Mouse (Mus musculus): ENCODE measurements around the gene Morf4l1. TPM values are rescaled to one million over a fixed set of nuclear protein-coding genes. Genes with fewer than 3 reads are reported as not detected.

The Morf4l1 gene
- 100 to 1,000 TPM; 279 to 288 TPM for total RNA-seq (2021)
- long read RNA-seq, experiment 1, transcript Morf4l1-202 (12 exons, 1,824 nt) = major isoform, 193 of 269 reads
- long read RNA-seq, experiment 1, transcript Morf4l1-201 (13 exons, 1,882 nt) = minor isoform, 8 of 269 reads
- long read RNA-seq, experiment 1, partial matches to known transcripts = 54 of 269 reads
- long read RNA-seq, experiment 1, other reads (novel, unspliced or antisense) = 13 of 269 reads
- long read RNA-seq, experiment 2, transcript Morf4l1-201 (13 exons, 1,882 nt) = minor isoform, 7 of 113 reads
- long read RNA-seq, experiment 2, transcript Morf4l1-202 (12 exons, 1,824 nt) = major isoform, 72 of 113 reads
- long read RNA-seq, experiment 2, partial matches to known transcripts = 29 of 113 reads
- long read RNA-seq, experiment 2, other reads (novel, unspliced or antisense) = 3 of 113 reads

- peak; percentile 98 for DNase-seq
Observed at GRCm38 (mm10) chr9:90114567-90115307, at the start of gene Morf4l1. TSS of gene Morf4l1 (minus strand) at chr9:90114774.

DNA sequence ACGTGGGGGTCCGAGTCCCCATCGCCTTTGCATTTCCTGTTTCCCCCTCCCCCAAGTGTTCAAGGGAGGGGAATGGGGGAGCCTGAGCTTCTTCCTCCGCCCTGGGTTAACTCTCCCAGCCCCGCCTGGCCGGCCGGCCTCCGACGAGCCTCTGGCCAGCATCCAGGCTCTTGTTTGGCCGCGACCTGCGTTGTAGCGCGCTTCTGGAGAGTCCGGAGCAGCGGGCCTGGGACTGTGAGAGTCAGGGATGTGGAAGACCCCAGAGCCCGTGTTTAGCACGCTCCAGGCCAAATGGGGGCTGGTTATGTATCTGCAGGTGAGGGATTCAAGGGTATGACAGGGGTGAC is 49.1 kb upstream of the Morf4l1 start:
- DNase-seq = peak; percentile 78

- peak; percentile 57 for DNase-seq
Observed at GRCm38 (mm10) chr9:90162926-90163748, 48.6 kb upstream of the Morf4l1 start, which contains the start of gene Adamts7. TSS of gene Adamts7 (plus strand) at chr9:90163069.

GRCm38 (mm10) chr9:90162243-90162925 is 47.8 kb upstream of the Morf4l1 start:
- peak; percentile 82 for DNase-seq

DNA sequence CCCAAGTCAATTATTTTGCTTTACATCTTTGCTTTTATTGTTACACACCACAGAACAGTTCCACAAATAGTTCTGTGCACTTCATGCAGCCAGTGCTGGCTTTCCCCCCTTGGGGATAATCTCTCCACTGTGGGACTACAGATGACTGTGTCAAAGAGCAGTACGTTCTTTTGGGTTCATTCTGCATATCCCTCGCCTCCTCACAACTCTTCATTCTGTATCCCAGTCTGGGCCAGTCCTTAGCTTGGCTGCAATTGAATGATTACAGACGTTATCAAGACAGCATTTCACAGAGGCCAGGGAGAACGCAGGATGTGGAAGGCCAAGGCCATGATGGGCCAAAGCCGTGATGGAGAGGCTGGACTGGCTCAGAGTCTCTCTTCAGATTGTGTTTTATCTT is 32.3 kb upstream of the Morf4l1 start:
- DNase-seq = peak; percentile 36

DNA sequence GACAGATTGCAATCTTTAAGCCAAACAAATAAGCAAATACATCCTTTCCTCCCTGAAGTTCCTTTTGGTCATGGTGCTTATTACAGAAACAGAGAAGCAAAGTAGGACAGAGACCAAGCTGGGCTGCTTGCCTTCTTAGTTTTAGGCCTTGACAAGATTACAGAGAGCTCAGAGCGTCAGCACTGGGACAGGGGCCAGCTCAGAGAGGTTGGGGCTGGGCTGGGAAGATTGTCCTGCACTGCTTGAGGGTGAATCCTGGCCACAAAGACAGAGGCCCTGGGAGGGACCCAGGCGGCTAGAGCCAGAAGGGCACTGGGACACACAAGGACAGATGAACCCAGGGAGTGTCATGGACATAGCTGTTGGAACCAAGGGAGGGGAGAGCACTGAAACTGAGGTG is 31.2 kb upstream of the Morf4l1 start:
- peak; percentile 85 for DNase-seq

DNA sequence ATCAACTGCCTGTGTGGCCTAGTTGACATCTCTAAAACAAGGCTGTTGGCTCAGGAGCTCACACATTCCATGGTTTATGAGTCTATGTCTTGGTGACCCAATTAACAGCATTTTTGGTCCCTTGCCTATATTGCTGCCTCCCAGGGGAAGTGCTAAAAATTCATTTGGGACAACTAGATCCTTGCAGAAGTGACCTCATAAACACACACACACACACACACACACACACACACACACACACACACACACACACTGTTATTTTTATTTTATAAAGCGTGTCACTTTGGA is 22.0 kb upstream of the Morf4l1 start:
- DNase-seq = peak; percentile 18

- DNase-seq = peak; percentile 41
Observed at GRCm38 (mm10) chr9:90135963-90136677, 21.5 kb upstream of the Morf4l1 start.

DNA sequence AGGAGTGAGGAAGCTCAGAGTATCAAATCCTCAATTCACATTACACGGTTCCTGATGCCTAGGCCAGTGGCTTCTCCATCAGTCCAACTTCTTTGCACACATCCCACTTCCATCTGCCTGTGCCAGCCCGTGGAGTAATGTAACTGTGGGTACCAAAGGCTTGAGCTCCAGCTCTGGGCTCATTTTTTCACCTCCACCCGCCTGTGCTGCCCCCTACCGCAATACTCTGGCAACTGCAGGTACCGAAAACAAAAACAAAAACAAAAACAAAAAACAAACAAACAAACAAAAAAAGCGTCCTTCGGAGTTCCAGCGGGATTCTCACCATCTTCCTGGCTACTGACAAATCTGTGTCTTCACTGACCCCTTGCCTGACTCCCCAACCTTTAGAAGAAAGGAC is 20.9 kb upstream of the Morf4l1 start:
- DNase-seq = no peak

DNA sequence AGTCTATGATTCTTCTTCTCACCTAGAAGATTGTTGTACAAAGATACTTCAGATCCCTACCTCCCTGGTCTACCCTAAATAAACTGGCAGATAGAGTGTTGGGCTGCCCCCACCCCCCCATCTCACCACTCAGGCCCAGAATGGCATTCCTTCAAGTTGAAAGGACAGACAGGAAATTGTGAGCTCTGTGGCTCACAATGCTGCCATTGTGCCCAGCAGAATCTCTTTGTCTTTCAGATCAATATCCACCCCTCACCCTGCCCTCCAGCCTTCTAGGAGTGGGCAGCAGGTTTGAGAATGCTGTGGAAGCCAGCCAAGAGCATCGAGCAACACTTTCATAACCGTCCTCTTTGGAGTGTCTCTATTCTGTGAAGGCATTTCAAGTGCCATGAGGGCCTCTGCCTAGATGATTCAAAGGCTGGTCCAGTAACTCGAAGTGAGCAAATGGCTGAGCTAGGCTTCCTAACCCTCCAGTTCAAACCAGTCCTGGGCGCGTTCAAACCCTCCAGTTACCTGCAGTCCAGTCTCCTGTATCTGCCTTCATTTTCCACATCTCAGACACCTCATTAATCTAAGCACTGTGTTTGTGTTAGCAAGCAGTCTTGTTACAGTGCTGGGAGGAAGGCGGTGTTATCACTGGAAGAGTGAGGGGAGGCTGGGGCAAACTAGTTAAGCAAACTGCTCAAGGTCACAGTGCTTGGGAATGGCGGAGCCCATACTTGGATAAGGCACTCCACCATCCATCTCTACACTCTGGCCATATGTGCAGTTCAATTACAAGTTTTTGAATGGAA is 19.2 kb upstream of the Morf4l1 start:
- no peak for DNase-seq

- DNase-seq = no peak
Observed at GRCm38 (mm10) chr9:90128636-90129201, 14.1 kb upstream of the Morf4l1 start.

GRCm38 (mm10) chr9:90127146-90127545 is 12.6 kb upstream of the Morf4l1 start:
- no peak for DNase-seq

GRCm38 (mm10) chr9:90126260-90127010 is 11.9 kb upstream of the Morf4l1 start:
- DNase-seq = peak; percentile 83

DNA sequence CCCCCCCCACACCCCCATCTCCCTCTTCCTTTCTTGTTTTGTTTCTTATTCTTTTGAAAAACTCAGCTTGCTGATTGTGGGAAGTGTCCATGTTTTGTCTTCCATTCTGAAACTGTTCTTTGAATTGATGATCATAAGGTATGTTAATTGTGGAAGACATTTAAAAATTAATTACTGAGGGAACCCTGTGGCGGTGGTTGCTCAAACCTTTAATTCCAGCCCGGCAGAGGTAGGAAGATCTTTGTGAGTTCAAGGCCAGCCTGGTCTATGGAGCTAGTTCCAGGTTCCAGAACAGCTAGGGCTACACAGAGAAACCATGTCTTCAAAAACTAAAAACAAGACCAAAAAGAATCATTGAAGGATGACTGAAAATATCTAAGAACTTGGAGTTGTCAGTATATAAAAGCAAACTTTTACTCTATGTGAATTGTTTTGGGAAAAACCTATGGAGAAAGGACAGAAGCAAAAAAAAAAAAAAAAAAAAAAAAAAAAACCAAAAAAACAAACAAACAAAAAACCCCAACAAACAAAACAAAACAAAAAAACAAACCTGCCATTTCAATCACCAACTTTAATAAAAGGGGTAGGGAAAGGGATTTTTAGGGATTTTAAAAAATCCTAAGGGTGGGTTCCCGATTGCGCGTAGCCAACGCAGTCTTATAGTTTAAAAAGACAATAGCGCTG is 11.0 kb upstream of the Morf4l1 start:
- no peak for DNase-seq

DNA sequence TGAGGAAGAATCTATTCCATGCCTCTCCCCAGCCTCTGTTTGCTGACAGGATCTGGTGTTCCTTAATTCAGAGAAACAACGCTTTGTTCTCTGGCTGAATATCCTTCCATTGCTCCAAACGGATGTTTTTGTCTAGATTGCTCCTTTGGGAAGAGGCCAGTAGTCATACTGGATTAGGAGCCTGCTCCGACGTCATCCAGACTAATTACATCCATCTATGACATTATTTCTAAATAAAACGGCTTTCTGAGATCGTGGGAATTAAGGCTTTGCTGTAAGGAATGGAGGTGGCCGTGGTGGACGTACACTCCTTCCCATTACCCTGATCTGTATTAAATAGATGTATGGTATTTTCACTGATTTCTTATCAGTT is 10.3 kb upstream of the Morf4l1 start:
- DNase-seq = no peak

GRCm38 (mm10) chr9:90124156-90124872 is 9.7 kb upstream of the Morf4l1 start:
- no peak for DNase-seq

GRCm38 (mm10) chr9:90122246-90122740 is 7.7 kb upstream of the Morf4l1 start:
- no peak for DNase-seq

DNA sequence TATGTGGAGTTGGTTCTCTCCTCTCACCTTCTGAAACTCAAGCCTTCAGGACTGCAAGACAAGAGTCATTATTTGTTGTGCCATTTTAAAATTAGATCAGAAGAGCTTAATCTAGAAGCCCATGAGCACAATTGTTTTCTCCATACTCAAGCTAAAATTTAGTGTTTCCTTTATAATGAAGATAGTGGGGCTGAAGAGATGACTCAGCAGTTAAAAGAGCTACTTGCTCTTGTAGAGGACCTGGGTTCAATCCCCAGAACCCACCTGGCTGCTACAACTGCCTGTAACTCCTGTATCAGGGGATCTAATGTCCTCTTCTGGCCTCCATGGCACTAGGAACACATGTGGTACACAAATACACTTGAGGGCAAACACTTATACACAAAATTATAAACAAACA is 2.7 kb upstream of the Morf4l1 start:
- DNase-seq = no peak

All from adrenal gland, postnatal 10 days (tissue).